Mouse (Mus musculus): ENCODE data around the gene Znhit6.

Gene Znhit6

GRCm38 (mm10) chr3:145605437-145606123, 29.6 kb downstream of the Znhit6 start:
- no peak for DNase-seq

- DNase-seq = no peak
These were observed 32.3 kb downstream of the Znhit6 start for GRCm38 (mm10) chr3:145608320-145608719.

- DNase-seq = no peak
These were observed 36.7 kb downstream of the Znhit6 start for GRCm38 (mm10) chr3:145612662-145613061.

GRCm38 (mm10) chr3:145613234-145613633, 37.2 kb downstream of the Znhit6 start:
- no peak for DNase-seq

- no peak for DNase-seq
These were observed 38.5 kb downstream of the Znhit6 start for GRCm38 (mm10) chr3:145614362-145615115.

DNA sequence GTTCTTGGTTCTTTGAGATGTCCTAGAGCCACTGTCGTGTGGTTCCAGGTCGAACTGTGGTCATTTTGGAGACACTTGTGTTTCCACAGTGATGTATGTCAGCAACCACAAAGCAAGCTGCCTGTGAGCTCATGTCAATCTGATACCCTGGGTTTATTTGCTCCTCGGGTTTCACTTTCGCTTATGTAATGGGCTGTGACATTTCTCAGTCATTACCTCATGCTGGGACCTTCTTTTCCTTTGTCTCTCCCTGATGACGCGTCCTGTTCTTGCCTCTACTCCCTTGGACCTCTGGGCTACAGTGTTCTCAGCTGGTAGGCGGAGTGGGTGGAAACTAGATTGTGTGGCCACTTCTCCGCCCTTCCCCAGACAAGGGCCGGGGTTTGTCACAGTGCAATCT, 42.3 kb downstream of the Znhit6 start:
- DNase-seq = no peak

DNA sequence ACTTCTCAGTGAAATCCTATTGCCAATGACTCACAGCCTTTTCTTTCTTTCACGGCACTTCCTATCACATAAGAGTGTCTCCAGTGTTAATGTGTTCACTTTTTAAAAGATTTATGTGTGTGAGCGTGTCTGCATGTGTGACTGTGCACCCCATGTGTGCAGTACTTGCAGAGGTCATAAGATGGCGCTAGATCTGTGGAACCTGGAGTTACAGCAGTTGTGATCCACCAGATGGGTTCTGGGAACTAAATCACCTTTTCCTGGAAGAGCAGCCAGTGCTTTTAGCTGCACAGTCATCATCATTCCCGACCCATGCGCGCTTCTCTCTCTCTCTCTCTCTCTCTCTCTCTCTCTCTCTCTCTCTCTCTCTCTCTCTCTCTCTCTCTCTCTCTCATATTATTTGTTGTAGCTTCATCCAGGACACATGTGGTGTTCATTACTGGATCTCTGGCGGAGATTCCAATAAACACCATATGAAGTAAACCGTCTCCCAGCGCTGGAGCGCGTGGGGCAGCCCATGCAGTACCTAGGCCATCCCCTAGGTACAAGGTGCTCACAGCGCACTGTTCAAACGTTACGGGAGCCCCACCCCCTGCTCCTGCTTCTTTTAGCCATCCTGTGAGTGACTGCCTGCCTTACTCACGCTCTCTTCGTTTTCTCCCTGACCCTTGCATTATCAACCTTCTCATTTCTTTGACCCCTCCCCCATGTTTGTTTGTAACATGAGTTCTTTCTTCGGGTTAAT, 43.8 kb downstream of the Znhit6 start:
- DNase-seq = no peak

GRCm38 (mm10) chr3:145621209-145621608, 45.2 kb downstream of the Znhit6 start:
- DNase-seq = no peak

DNA sequence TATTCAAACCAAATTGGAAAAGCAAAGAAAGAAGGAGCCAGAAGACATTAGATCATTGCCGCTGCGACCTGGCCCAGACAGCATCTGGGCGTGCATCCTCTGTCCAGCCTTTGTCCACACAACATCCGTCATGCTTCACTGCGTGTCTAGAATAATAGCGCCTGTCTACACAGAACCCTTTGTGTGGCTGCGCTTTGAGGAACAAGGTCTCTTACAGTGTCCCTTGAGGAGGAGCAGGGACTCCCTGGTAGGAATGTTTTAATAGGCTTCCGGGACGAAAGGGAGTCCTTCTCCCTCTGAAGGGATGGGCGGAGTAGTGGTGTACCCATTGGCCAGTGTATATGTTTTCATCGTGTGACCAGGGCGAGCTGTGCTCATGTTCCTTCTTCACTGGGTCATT, 47.0 kb downstream of the Znhit6 start:
- DNase-seq = no peak

GRCm38 (mm10) chr3:145624786-145625185, 48.8 kb downstream of the Znhit6 start:
- DNase-seq = no peak

GRCm38 (mm10) chr3:145625546-145625945, 49.5 kb downstream of the Znhit6 start:
- no peak for DNase-seq

DNA sequence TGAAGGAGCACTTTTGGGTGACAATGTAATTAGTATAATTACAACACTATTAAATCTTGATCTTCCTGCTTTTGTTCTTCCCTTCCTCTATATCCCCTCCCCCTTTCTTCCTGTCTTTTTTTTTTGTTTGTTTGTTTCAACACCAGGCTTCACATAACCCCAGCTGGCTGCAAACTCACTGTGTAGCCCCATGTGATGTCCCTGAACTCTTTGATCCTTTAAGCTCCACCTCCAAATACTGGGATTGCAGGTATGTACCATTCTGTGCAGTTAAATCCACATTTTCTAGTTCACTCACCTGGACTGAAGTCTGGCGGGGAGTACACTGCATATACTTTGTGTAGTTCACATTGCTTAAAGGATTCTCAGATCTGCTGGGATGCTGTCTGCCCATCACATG, 50.1 kb downstream of the Znhit6 start:
- no peak for DNase-seq

- no peak for DNase-seq
These were observed 51.8 kb downstream of the Znhit6 start for GRCm38 (mm10) chr3:145627830-145628229.

DNA sequence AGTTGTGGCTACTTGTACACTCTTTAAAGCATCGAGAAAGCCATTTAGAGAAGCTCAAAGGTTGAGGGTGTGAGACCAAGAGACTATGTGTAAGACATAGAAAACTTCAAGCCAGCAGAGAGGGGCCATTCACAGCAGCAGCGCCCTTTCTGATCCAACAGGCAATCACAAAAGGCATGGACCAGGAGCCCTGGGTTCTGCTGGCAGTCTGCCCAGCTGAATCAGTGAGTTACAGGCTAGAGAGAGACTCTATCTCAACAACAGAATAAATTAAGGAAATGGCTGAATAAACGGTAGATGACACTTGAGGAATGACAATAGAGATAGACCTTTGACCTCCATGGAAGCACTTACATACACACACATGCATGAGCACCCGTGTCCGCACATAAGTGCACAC, 52.6 kb downstream of the Znhit6 start:
- DNase-seq = no peak

DNA sequence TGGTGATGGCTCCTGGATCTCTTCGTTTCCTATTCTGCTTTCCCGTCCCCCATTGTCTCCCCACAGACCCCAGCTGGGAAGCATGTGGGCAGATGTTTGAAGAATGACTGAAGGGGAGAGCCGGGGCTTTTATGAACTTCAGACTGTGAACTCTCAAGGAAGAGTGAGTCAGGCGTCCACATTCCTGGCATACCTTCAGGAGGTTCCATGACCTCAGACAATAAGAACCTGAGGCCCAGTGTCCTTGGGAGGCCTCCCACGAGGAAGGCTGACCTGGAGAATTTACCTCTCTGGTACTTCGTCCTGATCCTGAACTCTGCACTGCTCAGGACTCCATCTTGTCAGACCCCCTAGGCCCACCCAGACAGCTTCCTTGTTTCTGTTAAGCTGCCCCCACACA, 56.9 kb downstream of the Znhit6 start:
- DNase-seq = no peak

GRCm38 (mm10) chr3:145634002-145634710, 58.2 kb downstream of the Znhit6 start:
- no peak for DNase-seq

DNA sequence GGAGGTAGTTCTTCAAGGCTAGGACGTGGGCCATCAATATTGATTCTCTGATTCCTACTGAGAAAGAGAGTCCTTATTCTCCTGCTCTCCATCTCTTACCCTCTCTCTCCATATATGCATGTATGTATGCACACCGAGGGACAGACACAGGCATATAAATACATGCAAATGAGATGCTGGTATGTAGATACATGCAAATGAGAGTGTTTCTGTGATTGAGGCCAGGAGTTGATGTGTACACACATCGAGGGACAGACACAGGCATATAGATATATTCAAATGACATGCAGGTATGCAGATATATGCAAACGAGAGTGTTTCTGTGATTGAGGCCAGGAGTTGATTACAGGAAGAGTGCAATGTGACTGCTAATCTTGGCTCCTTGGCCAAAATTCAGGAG, 64.2 kb downstream of the Znhit6 start:
- DNase-seq = no peak

DNA sequence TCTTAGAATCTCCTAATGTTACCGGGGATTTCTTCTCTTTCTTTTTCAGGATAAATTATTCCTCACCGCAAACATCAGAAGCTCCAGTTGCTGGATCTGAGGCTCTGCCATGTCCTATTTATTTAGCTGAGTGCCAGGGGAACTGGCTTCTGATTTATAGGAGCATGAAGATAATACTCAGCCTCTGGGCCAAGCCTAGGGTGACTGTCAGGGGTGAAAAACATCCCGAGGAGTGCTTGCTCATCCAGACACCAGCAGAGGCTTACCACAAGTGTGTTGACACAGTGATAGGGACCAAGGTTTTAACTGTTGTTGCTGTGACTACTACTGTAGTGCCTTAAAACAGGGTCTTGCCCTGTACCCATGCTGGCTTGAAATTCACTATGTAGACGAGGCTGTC, 64.6 kb downstream of the Znhit6 start:
- DNase-seq = no peak

GRCm38 (mm10) chr3:145641036-145641685, 65.2 kb downstream of the Znhit6 start:
- no peak for DNase-seq

GRCm38 (mm10) chr3:145641878-145642277, 65.9 kb downstream of the Znhit6 start:
- no peak for DNase-seq

DNA sequence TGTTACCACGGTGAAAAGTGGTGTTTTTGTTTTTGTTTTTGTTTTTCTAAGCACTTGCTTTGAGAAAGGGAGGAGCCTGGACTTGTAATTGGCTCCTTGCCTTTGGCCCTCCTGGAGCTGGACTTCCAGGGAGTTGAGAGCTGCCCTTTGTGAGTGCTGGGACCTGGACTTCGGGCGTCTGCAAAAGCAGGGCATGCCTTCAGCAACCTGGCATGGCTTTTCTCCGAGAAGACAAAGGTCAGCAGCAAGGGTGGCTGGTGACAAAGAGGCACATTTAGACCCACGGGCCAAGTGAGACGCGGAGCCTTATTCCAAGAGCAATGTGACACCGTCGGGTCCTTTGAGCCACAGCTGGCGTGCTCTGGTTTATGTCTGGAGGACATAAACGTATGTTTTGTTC, 66.9 kb downstream of the Znhit6 start:
- DNase-seq = no peak

DNA sequence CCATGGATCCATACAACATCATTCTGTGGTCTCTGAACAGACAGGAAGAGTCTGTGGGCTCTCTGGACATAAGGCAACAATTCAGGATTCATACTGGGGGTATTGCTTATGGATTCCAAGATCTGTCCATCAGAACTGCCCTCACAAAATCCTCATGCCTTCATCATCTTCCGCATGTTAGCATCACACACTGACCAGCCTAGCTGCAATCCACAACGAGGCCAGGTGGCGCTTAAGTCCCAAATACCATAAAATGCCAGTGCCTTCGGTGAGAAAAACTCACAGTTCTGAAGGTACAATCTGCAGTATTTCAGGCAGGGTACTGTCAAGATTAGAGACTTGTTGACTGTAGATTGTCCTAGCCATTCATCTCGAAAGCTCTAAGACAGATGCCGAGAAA, 69.5 kb downstream of the Znhit6 start:
- DNase-seq = no peak

GRCm38 (mm10) chr3:145646009-145646408, 70.0 kb downstream of the Znhit6 start:
- no peak for DNase-seq

Data from thymus, adult 18-20 months (tissue).